Mouse (Mus musculus) midbrain, embryonic 14.5 days (tissue): ENCODE results near the gene Tdg. TPM values are rescaled to one million over a fixed set of nuclear protein-coding genes. Genes with fewer than 3 reads are reported as not detected.

ENCODE experiments used
- ATAC-seq: fragments of 200-750 bp; cut with Nextera tagmentation; 2 replicates; pipeline ENCODE4 v1.8.0; 2017; ENCODE audit warnings: moderate number of reproducible peaks, moderate library complexity; ENCODE audit not compliant: low FRiP score, low TSS enrichment
- DNase-seq: peaks from one replicate; pipeline ENCODE4 v3.0.0-alpha.2; 2015
- H3K27ac ChIP-seq: fragments of 300-500 bp; sonication (generic); replicated peaks from 2 replicates; pipeline ENCODE4 v1.5.1; 2014; ENCODE audit warnings: mild to moderate bottlenecking, low read depth, low read length, moderate library complexity
- H3K27me3 ChIP-seq: fragments of 300-500 bp; sonication (generic); 2 replicates; pipeline ENCODE4 v1.6.1; 2014; ENCODE audit warnings: low read length, control low read depth, mixed read lengths; ENCODE audit not compliant: control insufficient read depth, insufficient read depth
- H3K36me3 ChIP-seq: fragments of 300-500 bp; sonication (generic); 2 replicates; pipeline ENCODE4 v1.6.1; 2014; ENCODE audit warnings: low read length, control low read depth; ENCODE audit not compliant: control insufficient read depth, insufficient read depth
- H3K4me1 ChIP-seq: fragments of 300-500 bp; sonication (generic); 2 replicates; pipeline ENCODE4 v1.6.1; 2014; ENCODE audit warnings: mild to moderate bottlenecking, antibody characterized with exemption, low read length, control low read depth; ENCODE audit not compliant: control insufficient read depth, insufficient read depth
- H3K4me2 ChIP-seq: fragments of 300-500 bp; sonication (generic); 2 replicates; pipeline ENCODE4 v1.6.1; 2014; ENCODE audit warnings: mild to moderate bottlenecking, low read length, moderate library complexity
- H3K4me3 ChIP-seq: fragments of 300-500 bp; sonication (generic); replicated peaks from 2 replicates; pipeline ENCODE4 v1.5.1; 2014; ENCODE audit warnings: low read depth, low read length
- H3K9ac ChIP-seq: fragments of 300-500 bp; sonication (generic); replicated peaks from 2 replicates; pipeline ENCODE4 v1.6.1; 2014; ENCODE audit warnings: mild to moderate bottlenecking, low read length, moderate library complexity
- H3K9me3 ChIP-seq: fragments of 300-500 bp; sonication (generic); 2 replicates; pipeline ENCODE4 v1.6.1; 2016; ENCODE audit warnings: low read length, control low read depth, mixed read lengths; ENCODE audit not compliant: control insufficient read depth
- WGBS: fragments of 180-500 bp; shearing (Covaris S2); extraction: QIAGEN DNeasy Blood & Tissue Kit; methylation state at CpG from one replicate; pipeline ENCODE4 v1.1.7; 2014; 5-methylcytosine and 5-hydroxymethylcytosine counted together
- polyA plus RNA-seq: library from polyadenylated mRNA; unstranded; fragments of >200 nt; fragmentation: Nextera tagmentation; extraction: Ambion mirVana; gene quantifications from 2 replicates; pipeline ENCODE4 v1.2.1, GENCODE M21; 2014

The Tdg gene
- polyA plus RNA-seq, 1 experiment from 2014 or later, result 204 TPM

- Histone ChIP-seq H3K27me3 (no peaks in the 10 kb centered on the region), H3K9ac (no peak overlapping the region), H3K9me3 (no peaks in the 10 kb centered on the region), H3K4me3 (no peak overlapping the region), H3K4me2 (no peak overlapping the region), H3K4me1 (no peaks in the 10 kb centered on the region), H3K36me3 (no peaks in the 10 kb centered on the region), H3K27ac (no peak overlapping the region)
- no peak for ATAC-seq
- 90% methylated on average over 6 of the region's 6 CpGs for WGBS
- no peak for DNase-seq
Observed at GRCm38 (mm10) chr10:82676949-82677348, 47.3 kb downstream of the Tdg start.

DNA sequence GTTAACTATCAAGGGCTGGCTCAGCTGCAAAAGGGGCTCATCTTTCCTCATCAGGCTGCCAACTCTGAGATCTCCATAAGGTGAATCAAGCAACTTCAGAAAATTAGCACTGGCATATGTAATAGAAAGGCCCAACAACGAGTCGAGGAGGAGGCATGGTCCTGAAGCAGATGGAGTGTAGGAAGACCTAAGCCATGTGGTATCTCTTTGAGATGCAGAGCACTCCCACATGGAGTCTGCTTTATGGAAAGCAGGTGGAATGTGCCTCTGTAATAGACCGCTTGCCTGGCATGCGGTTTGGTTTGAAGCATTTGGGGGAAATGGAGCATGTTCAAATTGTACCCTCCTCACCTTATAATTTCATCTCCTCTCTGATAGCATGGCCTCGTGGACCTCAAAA is 51.1 kb downstream of the Tdg start:
- Histone ChIP-seq H3K27ac (no peak overlapping the region), H3K27me3 (no peaks in the 10 kb centered on the region), H3K4me3 (no peak overlapping the region), H3K4me2 (no peak overlapping the region), H3K9ac (no peak overlapping the region), H3K4me1 (no peaks in the 10 kb centered on the region), H3K9me3 (no peaks in the 10 kb centered on the region), H3K36me3 (no peaks in the 10 kb centered on the region)
- ATAC-seq, result no peak
- WGBS, result 93% methylated on average over 5 of the region's 5 CpGs
- no peak for DNase-seq

GRCm38 (mm10) chr10:82681639-82682038 is 52.0 kb downstream of the Tdg start:
- no peak for ATAC-seq
- WGBS, result 93% methylated on average over 7 of the region's 7 CpGs
- no peak for DNase-seq

GRCm38 (mm10) chr10:82685440-82685839 is 55.8 kb downstream of the Tdg start:
- DNase-seq (no peak), ATAC-seq (no peak)
- Histone ChIP-seq H3K36me3 (no peaks in the 10 kb centered on the region), H3K9ac (no peak overlapping the region), H3K4me3 (no peak overlapping the region), H3K9me3 (no peaks in the 10 kb centered on the region), H3K27ac (no peak overlapping the region), H3K27me3 (no peaks in the 10 kb centered on the region), H3K4me2 (no peak overlapping the region), H3K4me1 (no peaks in the 10 kb centered on the region)
- WGBS, result 81% methylated on average over 2 of the region's 2 CpGs

More at GRCm38 (mm10) chr10:82681639-82682038, 52.0 kb downstream of the Tdg start:
- Histone ChIP-seq H3K4me3 (no peak overlapping the region), H3K9me3 (no peaks in the 10 kb centered on the region), H3K27ac (no peak overlapping the region), H3K4me1 (no peaks in the 10 kb centered on the region), H3K9ac (no peak overlapping the region), H3K36me3 (no peaks in the 10 kb centered on the region), H3K4me2 (no peak overlapping the region), H3K27me3 (no peaks in the 10 kb centered on the region)

DNA sequence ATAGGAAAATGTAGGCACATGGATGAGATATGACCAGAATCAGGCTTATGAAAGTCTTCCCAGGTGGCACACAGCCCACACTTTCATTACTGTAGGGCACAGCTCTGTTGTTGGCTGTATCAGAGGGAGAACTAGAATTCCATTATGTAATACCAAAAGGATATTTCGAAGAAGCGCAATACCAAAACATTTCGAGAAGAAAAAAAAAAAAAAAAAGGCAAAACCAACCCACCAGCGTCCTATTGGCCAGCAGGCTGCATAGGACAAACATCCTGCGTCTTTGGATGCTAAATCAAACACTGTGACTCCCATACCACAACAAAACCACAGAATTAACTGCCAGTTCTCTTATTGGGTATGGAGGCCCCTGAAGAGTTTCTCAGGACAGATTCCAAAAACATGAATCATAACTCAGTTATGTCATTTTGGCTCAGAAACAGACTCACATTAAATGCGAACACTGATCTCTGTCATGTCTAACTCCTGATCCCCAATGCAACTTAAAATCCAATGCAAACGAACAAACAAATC is 60.1 kb downstream of the Tdg start:
- no peaks in the 10 kb centered on the region for H3K27me3 ChIP-seq
- no peaks in the 10 kb centered on the region for H3K36me3 ChIP-seq
- no peaks in the 10 kb centered on the region for H3K9me3 ChIP-seq
- no peak overlapping the region for H3K4me3 ChIP-seq
- DNase-seq (no peak), ATAC-seq (no peak)
- no peak overlapping the region for H3K4me2 ChIP-seq
- H3K4me1 ChIP-seq, result no peaks in the 10 kb centered on the region
- WGBS, result 81% methylated on average over 7 of the region's 7 CpGs
- H3K27ac ChIP-seq, result no peak overlapping the region
- H3K9ac ChIP-seq, result no peak overlapping the region

GRCm38 (mm10) chr10:82690494-82690893 is 60.9 kb downstream of the Tdg start, which contains the start of gene Glt8d2:
Glt8d2 (minus strand) TSS chr10:82690650.
- Histone ChIP-seq H3K36me3 (no peaks in the 10 kb centered on the region), H3K27ac (no peak within 1 kb of the TSS), H3K4me2 (peak within 1 kb of the TSS; percentile 39), H3K4me1 (no peaks in the 10 kb centered on the region), H3K27me3 (no peaks in the 10 kb centered on the region), H3K9me3 (no peaks in the 10 kb centered on the region), H3K4me3 (no peak within 1 kb of the TSS), H3K9ac (no peak within 1 kb of the TSS)
- DNase-seq (peak; percentile 51), ATAC-seq (no peak)
- 5% methylated on average over 14 of the region's 14 CpGs for WGBS

DNA sequence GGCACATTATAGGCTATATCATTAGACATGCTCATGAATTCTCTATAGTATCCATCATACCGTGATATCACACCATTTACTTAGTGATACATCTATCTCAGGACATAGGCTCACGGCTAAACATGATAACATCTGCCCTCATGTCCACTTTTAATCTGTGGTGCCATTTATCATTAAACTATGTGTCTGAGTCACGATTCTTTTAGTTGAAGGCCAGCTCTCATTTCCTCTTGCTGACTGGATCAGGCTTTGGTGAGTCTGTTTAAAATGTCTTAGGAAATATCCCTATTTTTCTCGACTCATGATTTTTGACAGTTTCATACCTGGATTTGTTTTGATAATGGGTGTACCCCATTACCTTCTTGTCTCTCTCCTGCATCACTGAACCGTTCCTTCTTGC is 66.3 kb downstream of the Tdg start, which contains the start of gene Hcfc2:
Hcfc2 (plus strand) TSS at position 205 of the 400 bp plus-strand sequence.
- ATAC-seq (no peak), DNase-seq (no peak)
- no peaks in the 10 kb centered on the region for H3K9me3 ChIP-seq
- peaks cover 12% of the 10 kb centered on the region for H3K4me1 ChIP-seq
- H3K36me3 ChIP-seq, result no peaks in the 10 kb centered on the region
- H3K27me3 ChIP-seq, result no peaks in the 10 kb centered on the region
- WGBS, result 87% methylated on average over 5 of the region's 5 CpGs
- no peak within 1 kb of the TSS for H3K4me3 ChIP-seq
- H3K4me2 ChIP-seq, result no peak within 1 kb of the TSS
- no peak within 1 kb of the TSS for H3K27ac ChIP-seq
- no peak within 1 kb of the TSS for H3K9ac ChIP-seq

GRCm38 (mm10) chr10:82696453-82697079 is 66.9 kb downstream of the Tdg start:
- H3K4me2 ChIP-seq, result no peak overlapping the region
- H3K27ac ChIP-seq, result no peak overlapping the region
- H3K4me1 ChIP-seq, result peaks cover 12% of the 10 kb centered on the region
- WGBS, result 75% methylated on average over 4 of the region's 4 CpGs
- no peaks in the 10 kb centered on the region for H3K9me3 ChIP-seq
- ATAC-seq, result no peak
- H3K36me3 ChIP-seq, result peaks cover 5% of the 10 kb centered on the region; the same call in 1 of the 2 replicates
- no peak for DNase-seq
- no peak overlapping the region for H3K9ac ChIP-seq
- H3K4me3 ChIP-seq, result no peak overlapping the region
- no peaks in the 10 kb centered on the region for H3K27me3 ChIP-seq

GRCm38 (mm10) chr10:82697305-82697898 is 67.8 kb downstream of the Tdg start:
- Histone ChIP-seq H3K9ac (no peak overlapping the region), H3K4me2 (no peak overlapping the region), H3K36me3 (peaks cover 8% of the 10 kb centered on the region), H3K27me3 (no peaks in the 10 kb centered on the region), H3K4me1 (peaks cover 12% of the 10 kb centered on the region), H3K27ac (no peak overlapping the region), H3K4me3 (no peak overlapping the region), H3K9me3 (no peaks in the 10 kb centered on the region)
- DNase-seq (no peak), ATAC-seq (no peak)
- 87% methylated on average over 3 of the region's 3 CpGs for WGBS
